Mouse (Mus musculus) liver, postnatal 0 days (tissue): Measurements from ENCODE around the gene Eif2b3.

Source experiments
- CTCF ChIP-seq: sonication (generic); IDR thresholded peaks from 2 replicates; pipeline ENCODE4 v1.5.1; 2016; ENCODE audit warnings: antibody characterized with exemption, low read depth
- EP300 ChIP-seq: IDR thresholded peaks from 2 replicates; pipeline ENCODE4 v1.6.1; 2016; ENCODE audit warnings: antibody characterized with exemption, low read depth, mild to moderate bottlenecking

DNA sequence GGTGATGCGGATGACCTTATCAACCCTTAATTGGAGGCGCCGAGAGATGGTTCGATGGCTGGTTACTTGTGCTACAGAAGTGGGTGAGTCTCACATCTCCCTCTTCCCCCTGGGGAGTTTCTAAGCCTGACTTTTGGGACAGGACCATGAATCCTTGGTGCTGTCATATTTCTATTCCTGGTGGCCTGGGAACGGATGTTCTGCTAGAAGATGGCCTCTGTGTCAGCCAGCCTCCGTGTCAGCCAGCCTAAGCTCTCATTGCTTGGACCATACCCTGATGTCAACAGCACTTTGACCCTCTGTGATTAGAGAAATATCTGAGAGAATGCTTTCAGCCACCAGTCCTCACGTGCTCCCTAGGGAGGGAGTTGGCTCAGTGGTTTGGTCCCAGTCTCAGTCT, 33.5 kb upstream of the Eif2b3 start:
- TF ChIP-seq EP300 (no peak), CTCF (no peak)
